Mouse (Mus musculus): ENCODE results near the gene Rtn4rl2. TPM values are rescaled to one million over a fixed set of nuclear protein-coding genes. Genes with fewer than 3 reads are reported as not detected.
"Not testable (repeated sequence)": the region's sequence is repeated elsewhere in the genome, so short reads cannot be mapped to it uniquely, and the experiment has no call there.

Gene Rtn4rl2
- not detected in 2 replicates for total RNA-seq (2017)

DNA sequence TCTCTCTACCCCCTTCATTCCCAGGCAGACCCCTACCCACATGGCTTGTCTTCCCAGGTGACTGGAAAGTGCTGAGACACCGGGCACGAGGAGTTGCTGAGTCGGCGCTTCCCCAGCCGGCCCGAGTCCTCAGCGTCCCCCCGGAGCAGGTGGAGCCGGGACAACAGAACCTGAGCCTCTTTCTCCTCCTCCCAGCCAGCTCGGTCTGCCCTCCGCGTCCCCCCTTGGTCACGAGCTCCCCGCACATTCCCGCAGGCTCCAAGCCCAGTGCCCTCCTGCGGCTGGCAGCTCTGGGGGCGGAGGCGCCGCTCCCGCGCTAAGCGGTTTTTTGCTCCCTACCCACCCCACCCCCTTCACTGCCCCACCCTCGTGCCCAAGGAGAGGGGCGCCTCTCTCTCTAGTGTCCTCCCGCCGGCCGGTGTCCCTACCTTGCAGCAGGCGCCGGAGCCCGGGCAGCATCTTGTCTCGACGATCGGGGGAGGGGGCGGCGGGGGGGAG, at the start of gene Rtn4rl2:
Rtn4rl2 (minus strand) TSS at position 477 of the 498 bp plus-strand sequence.
- no peak for ATAC-seq (ENCODE audit: extremely low read depth, insufficient number of reproducible peaks, low FRiP score, poor library complexity, severe bottlenecking)

DNA sequence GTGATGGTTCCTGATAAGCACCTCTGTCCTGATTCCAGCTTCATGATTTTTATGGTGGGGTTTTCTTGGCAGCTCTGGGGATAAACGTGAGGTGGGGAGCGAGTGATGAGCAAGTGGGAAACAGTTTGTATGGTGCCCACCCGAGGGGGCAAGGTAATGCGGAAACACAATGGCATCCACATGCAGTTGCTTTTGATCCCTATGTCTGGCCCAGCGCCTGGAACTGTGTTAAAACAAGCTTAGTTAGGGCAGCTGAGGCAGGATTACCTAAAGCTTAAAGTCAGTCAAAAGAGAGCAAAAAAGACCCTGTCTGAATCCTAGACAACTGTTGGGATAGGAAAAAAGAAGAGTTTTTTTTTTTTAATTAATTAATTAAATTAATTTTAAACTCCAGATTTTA, 48.6 kb upstream of the Rtn4rl2 start:
- ATAC-seq (ENCODE audit: extremely low read depth, insufficient number of reproducible peaks, low FRiP score, poor library complexity, severe bottlenecking) = no peak

- no peak for ATAC-seq (ENCODE audit: extremely low read depth, insufficient number of reproducible peaks, low FRiP score, poor library complexity, severe bottlenecking)
These were observed 48.1 kb upstream of the Rtn4rl2 start for GRCm38 (mm10) chr2:84934649-84935007.

DNA sequence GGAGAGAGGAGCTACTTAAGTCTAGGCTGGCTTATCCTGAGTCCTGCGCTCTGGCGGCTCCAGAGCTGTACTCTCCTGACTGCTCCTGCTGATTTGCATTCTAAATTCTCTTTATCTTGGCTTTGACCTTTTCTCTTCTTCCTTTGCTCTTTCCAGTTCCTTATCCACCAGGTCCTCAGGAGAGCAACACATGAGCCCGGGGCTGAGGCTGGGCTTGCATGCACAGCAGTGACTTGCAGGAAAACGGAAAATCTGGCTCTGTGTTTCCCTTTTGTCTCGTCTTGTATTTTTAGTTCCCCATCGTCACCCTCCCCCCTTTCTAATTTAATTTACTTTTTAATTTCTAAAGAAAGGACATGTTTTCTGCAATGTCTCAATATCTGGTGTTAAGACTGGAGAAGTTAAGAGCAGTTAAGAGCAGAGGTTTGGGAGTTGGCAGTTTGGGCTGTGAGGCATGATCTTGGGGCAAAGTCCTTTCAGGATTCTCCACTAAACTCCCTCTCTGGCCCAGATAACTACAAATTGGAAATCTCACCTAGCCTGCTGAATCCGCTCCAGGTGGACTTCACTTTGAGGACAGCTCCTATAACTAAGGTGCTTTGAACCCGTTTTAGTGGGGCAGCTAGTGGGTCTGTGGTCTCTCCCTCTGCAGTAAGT, 47.6 kb upstream of the Rtn4rl2 start:
- ATAC-seq (ENCODE audit: extremely low read depth, insufficient number of reproducible peaks, low FRiP score, poor library complexity, severe bottlenecking) = no peak

DNA sequence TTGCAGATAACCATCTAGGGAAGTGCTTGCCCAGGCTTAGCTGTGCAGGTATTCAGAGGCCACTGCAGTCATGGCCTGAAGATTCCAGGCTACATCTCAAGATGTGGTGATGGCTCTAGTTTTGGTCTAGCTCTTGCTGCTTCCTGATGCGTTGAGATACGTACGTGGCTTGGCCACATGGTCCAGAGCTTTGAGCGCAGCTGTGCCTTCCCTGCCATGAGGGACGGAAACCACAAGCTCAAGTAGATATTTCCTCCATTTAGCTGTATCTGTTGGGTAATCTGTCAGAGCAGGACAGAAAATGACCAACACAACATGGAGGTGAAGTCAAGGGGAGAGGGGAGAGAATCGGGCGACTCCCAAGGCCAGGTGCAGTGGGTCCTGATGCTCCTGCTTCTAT, 43.7 kb upstream of the Rtn4rl2 start:
- ATAC-seq (ENCODE audit: extremely low read depth, insufficient number of reproducible peaks, low FRiP score, poor library complexity, severe bottlenecking) = no peak

GRCm38 (mm10) chr2:84919601-84920108, 33.1 kb upstream of the Rtn4rl2 start:
- ATAC-seq (ENCODE audit: extremely low read depth, insufficient number of reproducible peaks, low FRiP score, poor library complexity, severe bottlenecking) = no peak

GRCm38 (mm10) chr2:84918188-84918587, 31.7 kb upstream of the Rtn4rl2 start:
- ATAC-seq (ENCODE audit: extremely low read depth, insufficient number of reproducible peaks, low FRiP score, poor library complexity, severe bottlenecking) = no peak

GRCm38 (mm10) chr2:84916548-84917320, 30.2 kb upstream of the Rtn4rl2 start:
- no peak for ATAC-seq (ENCODE audit: extremely low read depth, insufficient number of reproducible peaks, low FRiP score, poor library complexity, severe bottlenecking)

DNA sequence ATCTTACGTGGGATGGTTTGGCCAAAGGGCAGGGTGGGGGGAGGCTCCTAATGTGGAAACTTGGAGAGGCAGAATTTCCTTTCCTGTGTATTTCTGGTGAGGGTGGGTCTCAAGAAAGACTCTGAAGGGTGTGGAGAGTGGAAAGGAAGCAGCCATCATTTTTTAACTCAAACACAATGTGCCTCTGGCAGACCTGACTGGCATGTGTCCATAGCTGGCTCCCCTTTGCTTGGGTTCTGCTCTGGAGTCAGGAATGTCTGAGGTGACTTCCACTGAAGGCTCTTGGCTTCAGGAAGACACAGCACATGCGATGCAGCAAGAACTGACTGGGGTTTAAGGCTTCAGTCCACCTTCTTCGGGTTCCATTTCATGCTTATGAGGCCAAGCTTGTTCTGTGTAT, 28.8 kb upstream of the Rtn4rl2 start:
- no peak for ATAC-seq (ENCODE audit: extremely low read depth, insufficient number of reproducible peaks, low FRiP score, poor library complexity, severe bottlenecking)

DNA sequence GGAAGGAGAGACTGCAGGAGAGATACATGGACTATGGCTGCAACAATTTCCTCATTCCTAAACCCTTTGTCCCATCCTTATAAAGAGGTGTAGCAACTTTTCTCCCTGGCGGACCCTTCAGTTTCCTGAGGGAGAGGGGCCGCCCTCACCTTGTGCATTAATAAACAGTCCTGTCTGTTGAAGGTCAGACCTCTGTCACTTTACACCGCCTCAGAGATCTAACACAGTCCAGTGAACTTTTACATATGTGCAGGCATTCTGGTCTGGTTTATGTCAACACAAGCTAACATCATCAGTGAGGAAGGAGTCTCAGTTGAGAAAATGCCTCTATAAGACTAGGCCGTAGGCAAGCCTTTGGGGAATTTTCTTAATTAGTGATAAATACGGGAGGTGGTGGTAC, 27.4 kb upstream of the Rtn4rl2 start:
- ATAC-seq (ENCODE audit: extremely low read depth, insufficient number of reproducible peaks, low FRiP score, poor library complexity, severe bottlenecking) = no peak

DNA sequence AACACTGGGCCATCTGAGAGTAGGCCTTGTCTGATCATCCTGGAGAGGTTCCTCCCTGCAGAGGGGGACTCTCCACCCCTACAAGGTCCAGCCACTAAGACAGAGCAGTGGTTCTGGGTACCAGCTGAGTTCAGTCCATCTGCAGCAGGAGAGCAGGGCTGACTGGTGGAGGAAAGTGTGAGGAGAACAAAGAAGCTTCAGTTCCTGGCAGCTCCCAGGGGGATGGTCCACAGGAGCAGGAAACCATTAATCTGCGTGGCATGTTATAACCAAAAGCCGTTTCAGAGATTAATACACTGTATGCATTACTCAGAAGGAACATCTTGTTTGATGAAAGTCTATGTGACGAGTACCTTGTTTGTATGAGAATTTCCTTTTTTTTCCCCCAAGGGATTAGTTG, 26.2 kb upstream of the Rtn4rl2 start:
- ATAC-seq (ENCODE audit: extremely low read depth, insufficient number of reproducible peaks, low FRiP score, poor library complexity, severe bottlenecking) = no peak

- not testable (repeated sequence) for ATAC-seq (ENCODE audit: extremely low read depth, insufficient number of reproducible peaks, low FRiP score, poor library complexity, severe bottlenecking)
These were observed 10.2 kb upstream of the Rtn4rl2 start for GRCm38 (mm10) chr2:84896686-84897085.

- no peak for ATAC-seq (ENCODE audit: extremely low read depth, insufficient number of reproducible peaks, low FRiP score, poor library complexity, severe bottlenecking)
These were observed 9.1 kb upstream of the Rtn4rl2 start for GRCm38 (mm10) chr2:84895495-84896198.

DNA sequence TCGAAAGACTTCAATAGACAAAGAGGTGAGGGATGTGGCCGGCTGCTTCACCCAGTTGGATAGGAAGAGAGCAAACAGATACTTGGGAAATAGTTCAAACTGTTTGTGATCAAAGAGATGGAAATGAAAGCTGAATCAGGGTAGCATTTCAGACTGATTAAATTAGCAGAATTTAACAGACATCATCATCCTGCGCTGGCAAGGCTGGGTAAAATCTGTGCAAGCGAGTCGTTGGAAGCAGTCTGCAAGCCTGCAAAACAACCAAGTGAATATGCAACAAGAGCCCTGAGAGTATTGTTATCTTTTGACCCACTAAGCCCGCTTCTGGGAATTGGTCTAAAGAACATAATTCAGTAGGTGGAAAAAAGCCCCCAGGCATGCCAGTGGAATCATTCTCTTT, 6.8 kb upstream of the Rtn4rl2 start:
- ATAC-seq (ENCODE audit: extremely low read depth, insufficient number of reproducible peaks, low FRiP score, poor library complexity, severe bottlenecking) = no peak

DNA sequence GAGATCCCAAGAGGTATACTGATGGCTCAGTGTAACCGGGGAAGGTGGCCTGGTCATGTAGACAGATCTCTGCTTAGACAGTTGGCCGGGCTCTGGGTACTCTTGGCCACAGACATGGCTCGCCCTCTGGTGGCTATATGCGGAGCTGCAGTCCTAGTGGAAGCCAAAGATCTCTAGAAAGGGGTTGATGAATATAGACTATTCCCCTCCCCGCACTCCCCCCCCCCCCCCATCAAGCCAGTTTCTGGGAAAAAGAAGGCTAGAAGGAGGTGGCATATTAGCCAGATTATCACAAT, 3.5 kb upstream of the Rtn4rl2 start:
- ATAC-seq (ENCODE audit: extremely low read depth, insufficient number of reproducible peaks, low FRiP score, poor library complexity, severe bottlenecking) = peak; percentile 76

DNA sequence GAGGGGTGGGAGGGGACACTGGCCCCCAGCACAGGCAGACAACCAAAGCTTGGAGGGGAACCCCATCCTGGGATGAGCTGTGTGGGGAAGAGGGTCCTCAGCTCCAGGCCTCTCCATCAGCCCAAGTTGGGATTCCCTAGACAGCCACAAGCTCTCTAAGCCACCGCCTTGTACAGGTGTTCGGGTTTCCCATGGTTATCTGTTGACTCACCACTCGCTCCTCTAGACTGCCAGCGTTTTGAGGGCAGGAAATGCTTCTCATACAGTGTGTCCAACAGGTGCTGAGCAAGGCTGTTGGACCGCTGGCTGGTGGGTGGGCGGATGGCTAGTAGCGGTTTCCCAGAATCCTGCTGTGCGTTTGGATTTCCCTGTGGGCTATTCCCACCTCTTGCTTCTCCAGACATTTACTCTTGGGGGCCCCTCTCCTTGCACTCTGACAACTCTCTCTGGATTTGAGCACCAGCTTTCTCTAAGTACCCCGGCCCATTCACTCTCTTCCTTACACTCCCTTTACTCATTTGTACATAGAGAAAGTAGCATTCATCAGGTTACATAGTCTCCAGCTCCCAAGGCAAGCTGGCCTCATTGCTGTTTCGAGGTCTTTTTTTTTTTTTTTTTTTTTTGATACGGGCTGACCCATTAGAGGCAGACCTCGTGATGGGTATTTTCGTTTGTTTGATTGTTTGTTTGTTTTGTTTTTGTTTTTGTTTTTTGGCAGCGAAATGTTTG, 3.0 kb upstream of the Rtn4rl2 start:
- ATAC-seq (ENCODE audit: extremely low read depth, insufficient number of reproducible peaks, low FRiP score, poor library complexity, severe bottlenecking) = no peak

DNA sequence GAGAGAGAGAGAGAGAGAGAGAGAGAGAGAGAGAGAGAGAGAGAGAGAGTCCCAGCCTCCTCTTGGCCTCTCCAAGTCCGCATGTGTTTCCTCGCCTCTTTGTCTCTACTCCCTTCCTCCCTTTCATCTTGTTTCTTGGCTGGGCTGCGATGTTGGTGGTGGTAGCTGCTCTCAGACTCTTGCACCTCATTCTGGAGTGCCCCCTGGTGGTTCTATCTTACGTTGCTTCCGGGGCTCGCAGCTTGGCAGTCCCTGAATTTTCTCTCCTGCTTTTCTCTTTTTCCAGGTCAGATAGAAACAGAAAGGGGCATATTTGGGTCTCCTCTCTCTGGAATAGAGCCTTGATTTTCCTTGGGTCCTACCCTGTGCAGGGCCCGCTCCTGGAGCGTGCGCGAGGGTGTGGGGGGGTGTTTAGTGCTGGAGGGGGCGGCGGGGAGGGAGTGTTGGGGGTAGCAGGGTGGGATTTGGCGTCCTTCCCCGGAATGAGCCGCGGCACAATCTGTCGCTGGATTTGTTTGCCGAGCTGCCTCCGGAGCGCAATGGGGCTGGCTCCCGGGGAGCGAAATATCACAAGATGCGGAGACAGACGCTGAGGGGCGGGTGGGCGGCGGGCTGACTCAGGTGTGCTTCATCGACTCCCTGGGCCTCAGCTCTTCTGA, 2.3 kb upstream of the Rtn4rl2 start:
- ATAC-seq (ENCODE audit: extremely low read depth, insufficient number of reproducible peaks, low FRiP score, poor library complexity, severe bottlenecking) = peak; percentile 50; the same call in 1 of the 2 replicates

DNA sequence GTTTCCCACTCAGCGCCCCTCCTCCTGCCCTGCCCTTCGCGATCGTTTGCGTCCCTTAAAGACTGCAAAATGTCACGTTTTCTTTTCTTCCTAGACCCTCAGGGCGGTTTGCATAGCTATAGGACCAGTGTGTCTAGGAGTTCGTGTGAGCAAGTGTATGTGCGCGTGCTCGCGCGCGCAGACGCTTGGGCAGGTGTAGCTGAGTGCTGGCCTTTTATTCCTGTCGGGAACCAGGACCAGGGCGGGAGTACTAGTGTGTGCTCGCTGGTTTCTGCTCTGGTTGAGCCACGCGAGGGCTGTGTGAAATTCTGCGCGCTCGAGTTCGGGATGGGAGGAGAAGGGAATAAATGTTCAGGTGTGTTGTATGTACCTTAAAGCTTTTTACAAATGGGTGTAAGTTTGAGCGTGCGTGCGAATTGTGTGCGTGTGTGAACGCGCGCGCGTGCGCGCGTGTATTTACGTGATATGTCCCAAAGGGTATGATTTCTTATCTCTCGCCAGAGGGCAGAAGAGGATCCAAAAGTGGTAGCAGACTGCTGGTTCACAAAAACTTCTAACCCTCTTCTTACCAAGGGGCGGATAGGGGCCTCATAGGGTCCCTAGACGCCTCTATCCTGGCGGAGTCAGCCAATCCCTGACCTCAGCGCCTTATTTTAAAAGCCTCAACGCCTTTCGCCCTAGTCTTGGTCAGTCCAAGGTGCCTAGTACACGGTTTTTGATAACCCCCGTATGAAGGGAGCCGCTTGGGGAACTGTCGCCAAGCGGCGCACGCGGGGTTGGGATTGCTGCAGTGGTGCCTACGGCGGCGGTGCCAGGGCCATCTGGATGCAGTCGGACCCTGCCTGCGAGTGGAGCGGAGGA, 1.1 kb upstream of the Rtn4rl2 start:
- ATAC-seq (ENCODE audit: extremely low read depth, insufficient number of reproducible peaks, low FRiP score, poor library complexity, severe bottlenecking) = no peak
